Mouse (Mus musculus) embryo, embryonic 10.5 days (tissue): Measurements from ENCODE around the gene Mtif3.

Experiments
- DNase-seq: peaks from one replicate; pipeline ENCODE4 v3.0.0-alpha.2; 2015; ENCODE audit warnings: low spot score

Mtif3 gene

DNA sequence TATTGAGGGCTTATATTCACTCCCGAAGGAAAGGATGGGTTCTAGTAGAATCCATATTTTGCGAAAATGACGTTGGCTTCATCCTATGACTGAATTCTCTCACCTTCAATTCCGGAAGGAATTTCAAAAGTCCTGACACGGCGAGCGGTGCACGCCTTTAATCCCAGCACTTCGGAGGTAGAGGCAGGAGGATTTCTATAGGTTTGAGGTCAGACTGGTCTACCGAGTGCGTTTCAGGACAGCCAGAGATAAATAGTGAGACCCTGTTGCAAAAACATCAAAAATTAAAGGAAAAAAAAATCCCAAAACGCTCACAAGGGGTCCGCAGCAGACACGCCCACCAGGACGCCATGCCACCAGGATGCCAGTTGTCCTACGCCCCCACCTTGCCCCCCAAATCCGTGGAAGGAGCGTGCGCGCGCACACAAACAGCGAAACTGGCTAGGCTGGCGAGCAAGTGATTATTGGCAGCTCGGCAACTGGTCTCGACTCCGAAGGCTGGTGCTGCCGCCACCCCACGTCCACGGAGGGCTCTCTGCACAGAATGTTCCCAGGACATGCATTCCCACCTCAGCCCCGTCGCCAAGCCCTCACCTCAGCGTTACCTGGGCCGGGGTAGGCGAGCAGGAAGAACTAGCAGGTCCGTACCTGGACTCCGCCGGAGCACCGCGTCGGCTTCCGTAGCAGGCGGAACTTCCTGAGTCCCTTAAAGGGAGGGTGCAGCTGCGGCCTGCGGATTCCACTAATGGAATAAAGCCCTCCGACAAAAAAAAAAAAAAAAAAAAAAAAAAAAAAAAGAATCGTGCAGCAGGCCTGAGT, at the start of gene Mtif3:
Gene Mtif3 (minus strand): TSS at position 683 of the 819 bp plus-strand sequence.
- DNase-seq, result peak; percentile 90

DNA sequence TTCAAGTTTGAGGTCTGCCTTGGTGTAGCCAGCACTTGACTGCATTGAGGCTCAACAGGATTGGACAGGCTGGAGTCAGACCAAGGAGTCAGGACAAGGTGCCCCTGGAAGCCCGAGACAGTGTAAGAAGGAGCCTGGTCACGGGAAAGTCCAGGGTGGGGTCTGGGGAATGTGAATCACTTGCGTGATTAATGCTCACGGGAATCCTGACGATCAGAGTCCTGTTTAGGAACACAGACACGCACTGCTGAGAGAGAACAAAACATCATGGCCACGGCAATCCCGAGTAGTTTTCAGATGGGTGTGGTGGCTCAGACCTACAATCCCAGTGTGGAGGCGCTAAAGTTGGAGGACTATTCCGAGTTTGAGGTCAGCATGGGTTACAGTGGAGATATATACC, 47.7 kb upstream of the Mtif3 start:
- DNase-seq, result no peak

DNA sequence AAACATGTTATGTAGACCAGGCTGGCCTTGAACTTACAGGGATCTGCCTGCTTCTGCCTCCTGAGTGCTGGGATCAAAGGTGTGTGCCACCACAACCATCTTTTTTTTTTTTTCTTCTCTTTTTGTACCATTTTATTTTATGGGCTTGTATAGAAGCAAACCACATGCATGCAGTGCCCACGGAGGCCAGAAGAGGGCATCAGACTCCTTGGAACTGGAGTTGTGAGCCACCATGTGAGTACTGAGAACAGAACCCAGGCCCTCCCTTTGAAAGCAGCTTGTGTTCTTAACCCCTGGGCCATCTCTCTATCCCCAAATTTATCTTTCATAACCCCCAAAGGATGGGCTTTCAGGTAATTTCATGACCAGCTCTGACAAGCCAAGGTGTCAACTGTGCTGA, 39.7 kb upstream of the Mtif3 start:
- no peak for DNase-seq

DNA sequence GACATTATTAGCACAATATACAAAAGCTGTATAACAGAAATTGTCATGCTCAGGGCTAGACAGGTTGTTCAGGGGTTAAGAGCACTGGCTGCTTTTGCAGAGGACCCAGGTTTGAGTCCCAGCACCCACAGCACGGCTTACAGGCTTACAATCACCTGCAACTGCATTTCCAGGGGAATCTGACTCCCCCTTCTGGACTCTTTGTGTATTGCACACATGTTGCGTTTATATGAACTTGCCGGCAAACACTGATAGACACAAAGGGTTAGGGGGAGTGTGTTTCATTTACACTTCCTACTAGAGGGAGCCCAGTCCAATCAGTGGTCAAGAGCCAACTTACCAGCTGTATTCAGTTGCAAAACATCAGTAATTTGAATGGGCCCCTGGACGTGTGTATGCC, 37.7 kb upstream of the Mtif3 start:
- DNase-seq, result no peak

DNA sequence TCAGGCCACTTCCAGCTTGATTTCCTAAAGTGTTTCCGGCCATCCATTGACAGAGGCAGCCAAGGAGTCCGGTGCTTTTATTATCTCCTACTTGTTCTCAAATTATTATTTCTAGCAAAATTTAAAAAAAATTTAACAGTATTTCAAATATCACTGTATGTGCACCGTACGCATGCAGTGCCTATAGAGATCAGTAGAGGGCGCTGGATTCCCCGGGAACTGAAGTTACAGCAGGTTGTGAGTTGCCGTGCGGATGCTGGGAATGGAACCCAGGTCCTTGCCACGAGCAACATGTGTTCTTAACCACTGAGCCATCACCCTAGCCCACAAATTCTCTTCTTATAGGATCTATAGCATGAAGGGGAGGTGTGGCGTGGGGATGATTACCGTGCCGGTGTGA, 35.2 kb upstream of the Mtif3 start:
- DNase-seq, result no peak

DNA sequence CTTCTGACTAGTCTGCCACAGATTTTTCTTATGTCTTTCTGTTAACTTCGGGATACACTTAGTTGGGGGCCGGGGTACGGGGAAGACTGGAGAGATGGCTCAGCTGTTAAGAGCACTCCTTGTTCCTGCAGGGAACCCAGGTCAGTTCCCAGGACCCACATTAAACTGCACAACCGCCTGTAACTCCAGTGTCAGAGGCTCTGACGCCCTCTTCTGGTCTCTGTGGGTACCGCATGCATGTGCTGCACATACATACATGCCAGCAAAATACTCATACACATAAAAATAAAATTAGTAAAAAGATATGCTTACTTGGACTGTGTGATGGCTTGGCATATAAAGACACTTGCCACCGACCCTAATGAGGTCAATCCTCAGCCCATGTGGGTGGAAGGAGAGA, 33.2 kb upstream of the Mtif3 start:
- no peak for DNase-seq

DNA sequence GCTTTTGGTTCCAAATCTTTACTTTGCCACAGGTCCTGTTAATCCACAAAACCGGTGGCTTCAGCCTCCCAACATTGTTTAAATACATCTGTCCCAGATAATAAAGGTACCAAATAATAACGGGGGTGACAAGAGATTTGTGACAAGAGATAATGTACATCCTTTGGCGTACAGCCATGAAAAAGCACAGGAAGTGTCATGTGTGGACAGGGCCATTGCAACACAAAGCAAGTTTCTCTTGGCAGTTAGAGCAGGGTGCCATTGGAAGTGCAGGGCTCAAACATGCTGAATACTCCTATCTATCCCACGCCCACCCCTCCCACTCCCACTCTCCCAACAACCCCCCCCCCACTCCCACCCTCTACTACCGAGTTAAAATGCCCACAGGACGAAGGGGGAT, 31.4 kb upstream of the Mtif3 start:
- no peak for DNase-seq

DNA sequence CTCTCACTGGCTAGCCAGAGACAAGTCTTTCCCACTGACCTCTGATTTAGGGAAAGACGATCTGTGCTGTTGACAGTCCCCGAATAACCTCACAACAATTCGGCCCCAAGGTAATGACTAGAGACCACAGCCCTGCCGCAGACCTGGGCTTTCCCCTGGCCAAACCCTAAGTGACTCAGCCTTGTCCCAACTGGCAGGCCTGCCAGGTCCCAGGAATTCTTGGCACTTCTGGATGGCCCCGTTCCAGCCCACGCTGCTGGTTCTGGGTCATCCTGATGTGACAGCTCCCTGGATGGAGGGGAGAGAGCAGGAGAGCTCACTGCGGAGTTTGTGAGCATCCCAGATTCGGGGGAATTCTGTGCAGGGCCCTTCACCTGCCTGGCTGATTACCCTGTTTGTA, 29.9 kb upstream of the Mtif3 start:
- DNase-seq, result no peak

DNA sequence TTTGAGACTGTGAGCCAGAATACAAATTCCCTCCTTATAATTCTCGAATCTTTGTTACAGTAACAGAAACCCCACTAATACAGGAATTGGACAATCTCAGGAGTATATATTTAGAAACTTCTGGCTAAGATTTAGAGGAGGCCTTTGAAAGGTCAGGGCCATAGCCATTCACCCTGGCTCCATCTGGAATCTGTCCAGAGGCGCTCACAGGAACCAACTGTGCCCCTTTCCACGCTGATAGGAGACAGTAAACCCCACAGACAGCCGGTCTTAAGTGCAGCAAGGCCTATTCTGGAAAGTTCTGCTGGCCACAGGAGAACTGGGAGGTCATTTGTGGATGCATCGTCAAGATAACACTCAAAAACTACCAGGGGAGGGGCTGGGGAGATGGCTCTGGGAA, 25.5 kb upstream of the Mtif3 start:
- no peak for DNase-seq

DNA sequence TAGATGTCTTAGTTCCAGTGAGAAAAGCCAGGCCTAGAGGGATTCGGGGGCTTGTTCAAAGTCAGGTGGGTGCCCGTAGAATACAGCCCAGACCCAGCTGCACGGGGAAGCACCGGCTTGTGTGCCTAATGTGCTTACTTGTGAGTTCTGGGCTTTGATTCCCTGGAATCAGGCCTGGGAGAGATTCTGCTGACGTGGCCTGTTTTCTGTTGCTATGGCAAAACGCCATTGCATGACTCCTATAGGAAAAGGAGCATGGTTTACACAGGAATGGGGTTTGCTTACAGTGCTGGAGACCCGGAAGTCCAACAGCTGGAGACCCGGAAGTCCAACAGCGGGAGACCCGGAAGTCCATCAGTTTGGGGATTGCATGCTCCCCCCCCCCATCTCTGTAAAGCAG, 24.0 kb upstream of the Mtif3 start:
- DNase-seq, result no peak

DNA sequence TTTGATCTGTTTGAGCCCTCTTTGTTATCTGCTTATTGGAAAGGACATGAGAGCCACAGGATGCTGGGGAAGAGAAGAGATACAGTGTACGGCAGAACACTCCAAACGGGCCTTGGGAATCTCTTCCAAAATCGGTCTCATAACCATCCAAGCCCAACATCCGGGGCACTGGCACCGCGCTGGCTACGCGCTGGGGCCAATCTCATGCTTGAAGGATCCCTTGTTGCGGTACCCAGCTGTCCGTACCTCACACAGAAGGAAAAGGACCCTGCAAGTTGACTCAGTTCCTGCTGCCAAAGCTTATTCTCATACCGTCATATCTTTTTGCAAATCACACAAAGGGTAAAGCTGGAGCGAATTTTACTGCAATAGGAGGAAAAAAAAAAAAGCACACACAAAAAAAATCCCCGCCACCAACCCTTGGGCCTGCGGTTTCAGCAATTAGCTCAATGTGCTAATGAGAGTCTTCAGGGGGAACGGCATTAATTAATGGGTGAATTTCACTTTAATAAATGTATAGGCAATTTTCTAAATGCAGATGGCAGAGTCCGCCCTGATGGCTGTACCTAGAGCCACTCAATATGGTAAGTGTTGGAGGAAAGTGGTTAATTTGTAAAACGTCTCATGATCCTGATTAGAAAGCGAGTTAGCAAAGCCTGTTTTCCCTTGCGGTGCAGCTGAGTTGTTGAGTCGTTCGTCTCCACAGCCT, 22.3 kb upstream of the Mtif3 start:
- DNase-seq, result no peak

DNA sequence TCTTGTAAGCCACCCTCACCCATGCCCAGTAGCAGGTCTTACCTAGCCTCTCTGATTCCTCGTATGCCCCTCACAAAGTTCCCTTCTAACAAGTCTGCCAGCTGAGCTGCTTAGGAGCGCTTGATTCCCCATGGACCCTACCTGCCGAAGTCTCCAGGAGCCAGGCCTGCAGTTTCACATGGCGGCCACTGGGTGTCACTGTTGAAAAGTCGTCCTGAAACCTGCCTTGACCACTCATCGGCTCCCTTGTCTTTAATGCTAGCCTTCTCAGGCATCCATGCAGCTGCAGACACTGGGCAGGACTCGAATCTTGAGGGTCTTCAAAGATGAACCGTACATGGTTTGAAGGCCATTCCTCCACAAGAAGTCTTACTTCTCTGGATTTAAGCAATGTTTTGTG, 19.6 kb upstream of the Mtif3 start:
- DNase-seq, result peak; percentile 87

DNA sequence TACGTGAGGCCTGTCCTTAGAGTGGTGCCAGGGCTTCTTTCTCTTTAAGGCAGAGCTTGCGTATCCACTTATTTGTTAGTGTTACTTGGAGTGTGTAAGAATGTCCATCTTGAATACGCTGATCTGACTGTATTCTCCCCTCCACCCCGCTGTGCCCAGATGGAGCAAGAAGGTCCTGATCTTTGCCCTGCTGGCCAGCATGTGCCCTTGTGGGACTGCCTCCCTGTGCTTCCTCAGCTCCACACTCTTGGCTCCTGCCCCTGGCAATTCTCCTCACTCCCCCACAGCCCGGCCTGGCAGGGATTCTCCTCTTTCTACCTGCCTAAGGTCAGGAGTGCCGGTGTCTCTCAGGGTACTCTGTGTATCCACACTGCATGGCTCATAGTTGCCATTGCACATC, 17.8 kb upstream of the Mtif3 start:
- no peak for DNase-seq

DNA sequence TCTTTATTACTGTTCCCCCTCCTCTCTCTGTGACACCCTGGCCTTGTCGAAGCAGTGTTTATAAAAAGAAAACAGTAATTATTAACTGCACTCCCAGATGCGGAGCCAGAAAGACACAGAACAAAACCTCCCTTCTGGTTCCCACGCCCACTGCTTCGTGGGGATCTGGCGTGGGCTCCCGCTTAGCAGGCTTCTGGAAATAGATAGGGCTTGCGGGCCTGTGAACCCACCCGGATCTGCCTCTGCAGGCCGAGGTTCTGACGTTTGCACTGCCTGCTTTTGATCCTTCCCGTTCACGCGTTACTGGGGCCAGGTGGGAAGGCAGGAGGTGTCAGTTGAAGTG, 11.2 kb upstream of the Mtif3 start:
- DNase-seq, result no peak

DNA sequence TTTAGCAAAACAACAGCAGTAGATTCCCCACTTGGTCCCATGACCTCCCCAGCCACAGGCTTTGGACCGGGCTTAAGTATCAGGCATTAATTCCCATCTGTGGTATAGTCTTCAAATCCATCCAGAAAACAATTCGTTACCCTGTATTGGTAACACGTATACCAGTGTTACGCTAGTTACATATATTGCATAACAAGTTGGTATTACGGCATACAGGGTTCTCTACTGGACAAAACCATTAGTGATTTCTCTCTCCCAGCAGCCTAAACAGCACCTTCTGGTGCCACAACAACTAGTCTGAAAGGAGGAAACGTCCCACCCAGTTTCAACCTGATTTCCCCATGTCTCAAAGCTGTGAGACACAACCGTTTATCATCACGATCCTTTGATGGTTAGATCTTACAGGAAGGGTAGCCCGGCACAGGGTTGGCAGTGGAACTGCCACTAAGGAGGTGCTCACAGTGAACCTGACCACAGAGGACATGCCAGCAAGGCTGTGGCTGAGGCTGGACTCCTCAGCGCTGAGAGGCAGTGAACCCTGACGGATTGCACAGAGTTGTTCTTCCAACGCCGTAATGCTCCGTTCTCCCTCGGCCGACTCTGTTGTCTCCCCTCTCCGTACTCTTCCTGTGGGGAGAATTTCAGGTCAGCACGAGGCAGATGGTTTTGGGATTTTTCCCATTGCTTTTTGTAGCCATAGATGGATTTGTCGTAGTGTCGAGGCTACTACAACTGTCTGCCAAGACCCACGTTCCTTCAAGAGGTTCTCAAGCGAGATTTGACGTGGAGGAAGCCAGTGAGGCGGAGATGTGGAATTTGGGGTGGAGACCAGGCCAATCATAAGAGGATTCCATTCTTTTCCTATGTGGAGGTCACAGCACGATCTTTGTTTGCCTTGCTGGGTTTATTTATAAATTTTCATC, 10.5 kb upstream of the Mtif3 start:
- DNase-seq, result no peak

DNA sequence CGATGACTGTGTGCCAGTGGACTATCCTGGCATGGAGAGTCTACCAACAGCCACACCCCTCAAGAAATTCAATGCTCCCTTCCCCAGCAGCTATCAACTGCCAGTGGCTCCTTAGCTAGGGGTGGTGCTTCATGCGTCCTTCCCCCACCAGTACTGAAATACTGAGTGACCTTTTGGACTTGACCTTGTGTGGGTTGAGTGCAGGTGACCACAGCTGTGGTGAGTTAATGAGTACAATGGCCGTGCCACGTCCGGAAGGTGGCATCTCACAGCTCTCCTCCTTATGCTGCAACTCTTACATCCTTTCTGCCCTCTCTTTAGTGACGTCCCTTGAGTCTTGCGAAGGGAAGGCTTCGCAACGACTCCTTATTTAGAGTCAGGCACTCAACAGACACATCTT, 9.8 kb upstream of the Mtif3 start:
- no peak for DNase-seq

DNA sequence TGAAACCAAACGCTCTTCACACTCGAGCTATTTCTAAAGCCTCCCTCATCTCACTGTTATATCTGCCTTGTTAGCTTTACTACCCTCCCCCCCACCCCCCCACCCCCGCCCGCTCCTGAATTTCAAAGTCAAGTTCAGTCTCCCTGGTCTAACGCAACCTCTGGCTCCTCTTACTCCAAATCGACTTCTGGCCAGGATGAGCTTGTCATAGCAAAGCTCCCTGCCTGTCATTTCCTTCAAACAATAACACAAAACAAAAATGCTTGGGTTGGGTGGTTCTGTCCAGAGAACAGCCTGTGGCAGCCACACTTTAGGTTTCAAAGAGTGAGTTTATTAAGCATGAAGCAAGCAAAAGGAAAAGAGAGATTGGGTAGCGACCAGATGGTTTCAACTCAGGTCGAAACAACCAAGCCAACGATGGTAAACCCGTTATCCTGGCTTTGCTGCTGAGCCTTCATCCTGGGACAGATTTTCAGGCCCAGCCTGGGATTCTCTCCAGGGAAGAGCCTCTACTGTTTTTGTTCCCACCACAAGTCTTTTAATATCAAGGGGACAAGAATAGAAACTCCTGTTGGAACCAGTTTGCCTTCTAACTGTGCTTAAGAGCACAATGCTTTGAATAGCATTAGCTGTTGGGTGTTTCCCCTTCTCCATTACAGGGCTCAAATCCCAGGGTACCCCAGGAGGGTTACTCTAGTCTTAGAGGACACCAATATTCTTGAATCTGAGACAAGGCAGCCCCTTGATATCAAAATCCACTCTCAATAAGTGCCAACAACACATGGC, 8.4 kb upstream of the Mtif3 start:
- DNase-seq, result no peak

DNA sequence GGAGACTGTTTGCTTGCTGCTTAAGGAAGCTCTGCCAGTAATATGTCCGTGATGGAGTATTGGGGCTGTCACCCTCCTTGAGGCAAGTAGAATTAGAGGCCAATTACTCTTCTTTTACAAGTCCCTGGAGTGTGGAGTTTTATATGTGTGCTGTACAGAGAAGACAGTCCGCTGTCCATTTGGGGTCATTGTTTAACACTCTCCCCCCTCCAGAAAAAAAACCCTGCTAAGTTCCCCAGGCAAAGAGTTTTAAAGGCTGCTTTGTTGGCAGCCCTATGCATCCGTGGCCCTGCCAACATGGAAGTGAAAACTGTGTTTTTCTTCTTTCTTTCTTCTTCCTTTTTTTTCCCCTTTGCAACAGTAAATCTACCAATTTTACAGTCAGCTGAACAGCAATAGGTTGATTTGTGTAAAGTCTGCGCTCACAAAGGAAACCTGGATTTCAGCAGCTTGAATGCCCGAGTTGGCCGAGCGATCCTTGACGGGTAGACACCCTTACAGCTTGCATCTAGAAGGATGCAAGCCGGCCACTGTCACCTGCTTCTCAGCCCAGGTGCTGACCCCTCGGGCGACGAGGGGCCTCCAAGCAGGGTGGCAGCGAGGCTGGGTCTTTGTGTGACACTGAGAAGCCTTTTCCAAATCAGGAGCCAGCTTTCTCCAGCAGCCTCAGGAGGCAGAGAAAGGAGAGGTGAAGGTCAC, 5.2 kb upstream of the Mtif3 start:
- DNase-seq, result peak; percentile 50

DNA sequence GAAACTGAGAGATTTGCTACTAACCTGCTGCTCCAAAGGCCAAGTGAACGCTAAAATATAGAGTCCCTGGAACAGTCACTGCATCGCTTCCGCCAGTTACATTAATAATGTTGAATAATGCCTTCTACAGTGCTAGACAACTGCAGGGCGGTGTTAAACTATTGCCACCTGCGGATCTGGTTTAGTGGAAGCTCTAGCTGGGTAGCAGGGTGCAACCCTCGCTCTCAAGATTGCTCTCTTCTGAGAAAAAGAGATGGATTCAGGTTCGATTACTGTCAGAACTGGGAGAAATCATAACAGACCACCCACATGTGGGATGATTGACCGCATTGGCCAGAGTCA, 308 bp upstream of the Mtif3 start:
- no peak for DNase-seq

DNA sequence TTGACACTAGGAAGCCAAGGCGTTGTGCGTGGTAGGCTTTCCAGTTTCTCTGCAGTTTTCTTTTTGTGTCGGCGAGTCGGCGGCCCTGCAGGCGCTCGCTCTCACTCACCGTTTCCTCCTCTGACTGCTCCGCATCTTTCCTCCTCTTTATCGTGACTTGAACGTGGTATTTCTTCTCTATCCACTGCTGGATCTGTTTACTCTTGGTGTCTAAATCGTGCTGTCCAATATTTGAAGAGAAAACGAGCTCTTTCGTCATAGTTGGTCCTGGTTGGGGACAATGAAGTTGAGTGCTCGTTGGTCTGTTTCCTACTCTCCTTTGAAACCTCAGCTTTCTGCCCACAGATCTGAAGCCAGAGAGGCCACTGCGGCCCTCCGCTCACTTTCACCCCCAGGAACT, 6.9 kb downstream of the Mtif3 start:
- no peak for DNase-seq

DNA sequence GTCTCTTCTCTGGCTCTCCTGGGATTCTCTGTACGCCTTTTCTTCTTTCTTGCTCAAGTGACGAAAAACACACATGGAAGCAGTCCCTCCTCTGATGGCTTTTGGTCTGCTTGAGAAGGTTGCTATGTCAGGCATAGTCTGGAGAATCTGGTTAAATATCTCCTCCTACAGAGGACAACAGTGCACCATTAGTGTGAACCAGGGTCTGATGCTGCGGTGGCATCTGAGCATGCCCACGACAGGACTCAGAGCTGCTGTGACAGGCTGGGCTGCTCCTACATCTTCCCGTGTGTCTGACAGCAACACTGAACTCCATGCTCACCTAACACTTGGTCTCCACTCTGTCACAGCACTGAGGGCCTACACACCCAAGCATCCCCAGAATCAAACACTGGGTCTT, 7.9 kb downstream of the Mtif3 start:
- DNase-seq, result no peak

DNA sequence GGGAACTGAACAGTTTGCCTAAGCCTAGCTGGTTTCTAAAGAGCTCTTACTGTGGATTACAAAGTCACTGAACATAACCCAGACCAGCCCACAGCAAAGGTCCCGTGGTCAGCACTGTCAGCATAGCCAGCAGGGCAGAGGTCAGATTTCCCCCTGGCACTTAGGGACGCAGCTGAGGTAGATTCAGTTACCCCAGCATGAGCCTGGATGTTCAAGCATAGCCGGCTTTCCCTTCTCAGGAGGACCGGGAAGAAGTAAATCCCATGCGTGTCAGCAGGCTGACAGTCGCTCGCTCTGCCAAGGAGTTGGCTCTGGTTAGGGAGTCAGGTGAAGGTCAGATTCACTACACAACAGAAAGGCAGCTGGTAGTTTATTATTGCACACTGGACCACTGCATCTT, 9.0 kb downstream of the Mtif3 start:
- no peak for DNase-seq
